Mouse (Mus musculus): ENCODE measurements around the gene Kpna6.

- TF ChIP-seq NRF1 (IDR thresholded peaks at IDR 0.05; ENCODE audit: insufficient read depth, low read depth, low read length, poor library complexity, severe bottlenecking) (no peak), CTCF (IDR thresholded peaks at IDR 0.05 in 2 of 3, conservative IDR thresholded peaks at IDR 0.05 in 1 of 3; ENCODE audit: control insufficient read depth in 1 of 3, insufficient read depth in 1 of 3, low read depth in 2 of 3, low read length in 3 of 3, poor library complexity in 1 of 3, severe bottlenecking in 1 of 3) (no peak), EP300 (IDR thresholded peaks at IDR 0.05; ENCODE audit: low read depth in 1 of 2, low read length in 2 of 2) (peak in 1 of 2 experiments; percentile 46; a peak in 1 of 4 replicates)
Measured at GRCm38 (mm10) chr4:129697191-129697590, 24.6 kb upstream of the Kpna6 start.

Data from MEL (cell line).